Mouse (Mus musculus) heart, embryonic 16.5 days (tissue): Measurements from ENCODE around the gene Nasp. TPM values are rescaled to one million over a fixed set of nuclear protein-coding genes. Genes with fewer than 3 reads are reported as not detected.
A peak's percentile ranks its signal among the peaks of the same experiment; 100 is the strongest.

Source experiments
- ATAC-seq: fragments of 200-750 bp; cut with Nextera tagmentation; replicated peaks from 2 replicates; pipeline ENCODE4 v1.8.0; 2017; ENCODE audit warnings: moderate number of reproducible peaks; ENCODE audit not compliant: insufficient read depth, low FRiP score; ENCODE audit errors: extremely low read depth
- H3K27ac ChIP-seq: fragments of 300-500 bp; sonication (generic); 2 replicates; pipeline ENCODE4 v1.5.1; 2014; ENCODE audit warnings: mild to moderate bottlenecking, low read length, control low read depth, moderate library complexity
- H3K27me3 ChIP-seq: fragments of 300-500 bp; sonication (generic); 2 replicates; pipeline ENCODE4 v1.6.1; 2014; ENCODE audit warnings: low read length, mixed read lengths; ENCODE audit not compliant: control insufficient read depth, insufficient read depth
- H3K36me3 ChIP-seq: fragments of 300-500 bp; sonication (generic); 2 replicates; pipeline ENCODE4 v1.6.1; 2014; ENCODE audit not compliant: control insufficient read depth, insufficient read depth
- H3K4me1 ChIP-seq: fragments of 300-500 bp; sonication (generic); 2 replicates; pipeline ENCODE4 v1.6.1; 2014; ENCODE audit warnings: low read length, mixed read lengths; ENCODE audit not compliant: control insufficient read depth, insufficient read depth
- H3K4me2 ChIP-seq: fragments of 300-500 bp; sonication (generic); 2 replicates; pipeline ENCODE4 v1.6.1; 2014; ENCODE audit warnings: low read depth, mild to moderate bottlenecking, control low read depth, low read length
- H3K4me3 ChIP-seq: fragments of 300-500 bp; sonication (generic); 2 replicates; pipeline ENCODE4 v1.5.1; 2014; ENCODE audit warnings: mild to moderate bottlenecking, control low read depth, low read length
- H3K9ac ChIP-seq: fragments of 300-500 bp; sonication (generic); 2 replicates; pipeline ENCODE4 v1.6.1; 2014; ENCODE audit warnings: low read length, control low read depth
- H3K9me3 ChIP-seq: fragments of 300-500 bp; sonication (generic); replicated peaks from 2 replicates; pipeline ENCODE4 v1.6.1; 2016; ENCODE audit warnings: low read length; ENCODE audit not compliant: control insufficient read depth
- WGBS: fragments of 180-500 bp; shearing (Covaris S2); extraction: QIAGEN DNeasy Blood & Tissue Kit; methylation state at CpG from one replicate; pipeline ENCODE4 v1.1.7; 2014; 5-methylcytosine and 5-hydroxymethylcytosine counted together
- polyA plus RNA-seq: library from polyadenylated mRNA; unstranded; fragments of >200 nt; fragmentation: Nextera tagmentation; extraction: Ambion mirVana; gene quantifications from 2 replicates; pipeline ENCODE4 v1.2.1, GENCODE M21; 2015

Nasp gene
- polyA plus RNA-seq, 1 experiment from 2014 or later, result 77.5 TPM

DNA sequence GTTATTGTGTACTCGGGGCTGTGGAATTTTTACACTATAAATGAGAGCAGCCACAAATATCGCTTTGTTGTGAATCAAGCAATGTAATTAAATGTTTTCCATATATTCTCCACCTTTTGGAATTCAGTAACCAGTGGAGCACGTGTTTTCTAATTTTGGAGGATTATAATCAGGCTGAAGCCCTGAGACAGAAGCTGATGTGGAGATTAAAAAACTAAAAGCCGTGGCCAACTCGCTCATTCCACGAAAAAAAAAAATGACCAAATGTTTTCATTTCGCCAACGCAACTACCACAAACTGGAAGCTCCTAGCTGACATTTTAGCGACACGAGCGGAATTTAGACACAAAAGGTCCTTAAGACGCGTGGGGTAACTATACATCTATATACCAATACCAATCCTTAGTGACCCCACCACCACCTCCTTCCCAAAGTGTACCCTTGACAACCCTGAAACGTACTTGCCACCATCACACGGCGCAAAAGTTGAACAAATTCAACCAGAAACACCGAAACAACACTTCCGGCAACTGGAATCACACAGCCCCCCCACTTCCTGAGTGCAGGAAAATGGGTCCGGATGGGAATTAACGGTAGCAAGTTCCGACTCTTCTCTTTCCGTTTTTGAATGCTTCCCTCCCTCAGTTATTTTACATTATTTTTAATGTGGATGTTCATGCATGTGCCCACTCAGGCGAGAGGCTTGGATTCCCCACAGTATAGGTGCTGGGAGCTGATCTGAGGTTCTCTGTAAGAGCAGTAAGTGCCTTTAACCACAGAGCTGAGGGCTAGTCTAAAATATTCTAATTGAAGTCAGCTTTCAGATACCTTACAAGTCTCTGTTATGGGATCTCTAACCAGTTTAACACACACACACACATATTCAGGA, 72.1 kb downstream of the Nasp start, which contains the start of gene Tmem69:
Gene Tmem69 (minus strand): TSS at position 524 of the 888 bp plus-strand sequence.
- WGBS, result 3% methylated on average over 23 of the region's 23 CpGs
- Histone ChIP-seq H3K4me2 (peak within 1 kb of the TSS; percentile 68), H3K9ac (peak within 1 kb of the TSS; percentile 92), H3K4me1 (peaks cover 7% of the 10 kb centered on the region; the same call in 1 of the 2 replicates), H3K9me3 (no peaks in the 10 kb centered on the region), H3K27ac (peak within 1 kb of the TSS; percentile 98), H3K4me3 (peak within 1 kb of the TSS; percentile 87), H3K36me3 (peaks cover 8% of the 10 kb centered on the region), H3K27me3 (no peaks in the 10 kb centered on the region)
- ATAC-seq, result no peak

DNA sequence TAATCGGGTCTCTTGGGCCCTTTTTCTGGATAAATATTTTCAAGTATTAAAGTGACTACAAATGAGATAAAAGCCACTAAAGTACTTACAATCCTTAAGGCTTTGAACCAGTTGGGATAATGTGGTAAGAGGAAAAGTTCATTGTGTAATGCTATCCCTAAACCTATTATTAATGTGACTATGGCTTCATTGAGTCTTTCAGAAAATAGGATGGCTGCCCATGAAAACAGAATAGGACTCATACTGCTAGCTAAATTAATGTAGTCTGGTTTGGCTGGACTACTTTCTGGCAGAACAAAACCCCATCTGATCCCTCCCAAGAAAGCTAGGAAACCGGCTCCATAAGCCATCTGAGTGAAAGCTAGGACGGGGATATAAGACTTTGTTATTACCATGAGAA, 74.7 kb downstream of the Nasp start:
- H3K9ac ChIP-seq, result no peak overlapping the region
- no peak for ATAC-seq
- WGBS, result 85% methylated on average over 3 of the region's 3 CpGs

More for the DNA sequence above, 74.7 kb downstream of the Nasp start:
- no peaks in the 10 kb centered on the region for H3K4me1 ChIP-seq
- no peaks in the 10 kb centered on the region for H3K9me3 ChIP-seq
- no peak overlapping the region for H3K4me3 ChIP-seq
- H3K27ac ChIP-seq, result no peak overlapping the region
- H3K36me3 ChIP-seq, result peaks cover 8% of the 10 kb centered on the region
- H3K27me3 ChIP-seq, result no peaks in the 10 kb centered on the region
- H3K4me2 ChIP-seq, result no peak overlapping the region

Other genes starting within 250 kb of the Nasp start
- gene Mast2, start 163.8 kb downstream of the Nasp start, polyA plus RNA-seq, result 16.3 TPM in 2 replicates
- gene Ipp, start 120.4 kb downstream of the Nasp start, polyA plus RNA-seq, result 16.2 and 16.3 TPM in 2 replicates
- 23.2 and 33.4 TPM in 2 replicates for gene Tmem69, start 72.0 kb downstream of the Nasp start, polyA plus RNA-seq
- 25.1 and 31.5 TPM in 2 replicates for gene Gpbp1l1, start 70.3 kb downstream of the Nasp start, polyA plus RNA-seq
- gene Ccdc17, start 31.3 kb downstream of the Nasp start, polyA plus RNA-seq, result 5.2 and 6.1 TPM in 2 replicates
- gene Akr1a1, start 23.7 kb upstream of the Nasp start, polyA plus RNA-seq, result 580 and 585 TPM in 2 replicates
- 934 and 942 TPM in 2 replicates for gene Prdx1, start 57.6 kb upstream of the Nasp start, polyA plus RNA-seq
- 39.8 and 45.0 TPM in 2 replicates for gene Mmachc, start 80.5 kb upstream of the Nasp start, polyA plus RNA-seq
- 14.8 and 16.0 TPM in 2 replicates for gene Ccdc163, start 80.6 kb upstream of the Nasp start, polyA plus RNA-seq
- 3.3 and 3.6 TPM in 2 replicates for gene Tesk2, start 93.0 kb upstream of the Nasp start, polyA plus RNA-seq
- gene Toe1, start 179.7 kb upstream of the Nasp start, polyA plus RNA-seq, result 23.4 and 23.5 TPM in 2 replicates
- gene Mutyh, start 179.8 kb upstream of the Nasp start, polyA plus RNA-seq, result 8.6 and 9.9 TPM in 2 replicates
- 0.95 and 1.2 TPM in 2 replicates for gene Hpdl, start 193.8 kb upstream of the Nasp start, polyA plus RNA-seq
- gene Zswim5, start 249.4 kb upstream of the Nasp start, polyA plus RNA-seq, result 0.39 and 0.42 TPM in 2 replicates